Mouse (Mus musculus) kidney, postnatal 10 days (tissue): ENCODE measurements around the gene Cuta.
A peak's percentile ranks its signal among the peaks of the same experiment; 100 is the strongest.
"Not testable (repeated sequence)": the region's sequence is repeated elsewhere in the genome, so short reads cannot be mapped to it uniquely, and the experiment has no call there.

Experiments used
- DNase-seq: peaks from one replicate; pipeline ENCODE4 v3.0.0; 2021; ENCODE audit warnings: mixed read lengths

The Cuta gene

GRCm38 (mm10) chr17:26933885-26934827 is 5.2 kb downstream of the Cuta start:
- DNase-seq: no peak

- no peak for DNase-seq
These were observed 6.0 kb downstream of the Cuta start for GRCm38 (mm10) chr17:26933419-26933818.

DNA sequence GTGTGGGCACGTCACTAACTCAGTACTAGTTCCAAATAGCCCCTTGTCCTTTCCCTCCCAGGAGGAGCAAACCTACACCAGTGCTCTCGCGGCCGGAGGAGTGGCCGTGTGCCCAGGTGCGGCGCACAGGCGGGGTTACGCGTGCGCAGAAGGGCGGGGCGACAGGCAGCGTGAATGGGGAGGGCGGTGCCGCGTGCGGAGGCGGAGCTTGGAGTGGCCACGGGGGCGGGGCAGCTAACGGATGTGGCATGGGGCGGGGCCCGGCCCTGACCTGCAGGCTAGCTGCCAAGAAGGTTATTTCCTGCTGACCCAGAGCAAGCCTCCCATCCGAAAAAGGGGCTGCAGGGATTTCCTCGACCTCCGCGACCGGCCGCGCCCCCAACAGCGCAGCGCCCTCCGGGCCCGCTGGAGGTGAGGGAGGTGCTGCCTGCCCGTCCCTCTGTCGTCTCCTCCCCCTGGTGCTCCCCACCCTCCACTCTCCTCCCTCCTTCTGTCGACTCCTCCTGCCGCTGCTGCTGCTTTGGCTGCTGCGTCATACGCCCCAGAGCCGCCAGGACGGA is 6.5 kb downstream of the Cuta start, which contains the start of gene Phf1:
TSS of gene Phf1 (plus strand) at position 214 of the 560 bp plus-strand sequence.
- DNase-seq: peak; percentile 99

DNA sequence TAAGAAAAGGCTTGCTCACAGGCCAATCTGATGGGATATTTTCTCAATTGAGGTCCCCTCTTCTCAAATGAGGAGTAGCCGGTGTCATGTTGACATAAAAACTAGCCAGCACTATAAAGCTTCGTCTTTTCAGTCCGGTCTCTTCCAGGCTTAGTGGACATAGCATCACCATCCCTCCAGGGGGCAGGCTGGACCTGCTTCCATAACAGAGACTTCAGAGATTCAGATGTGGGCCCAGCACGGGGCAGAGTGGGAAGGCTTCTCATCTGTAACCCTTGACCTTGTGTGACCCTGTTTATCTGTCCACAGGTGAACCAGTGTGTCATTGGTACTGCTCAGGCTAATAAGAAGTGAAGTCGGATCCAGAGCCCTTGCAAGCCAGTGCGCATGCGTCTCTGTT is 7.6 kb downstream of the Cuta start:
- peak; percentile 76 for DNase-seq

- not testable (repeated sequence) for DNase-seq
These were observed 14.0 kb downstream of the Cuta start for GRCm38 (mm10) chr17:26925414-26925813.

DNA sequence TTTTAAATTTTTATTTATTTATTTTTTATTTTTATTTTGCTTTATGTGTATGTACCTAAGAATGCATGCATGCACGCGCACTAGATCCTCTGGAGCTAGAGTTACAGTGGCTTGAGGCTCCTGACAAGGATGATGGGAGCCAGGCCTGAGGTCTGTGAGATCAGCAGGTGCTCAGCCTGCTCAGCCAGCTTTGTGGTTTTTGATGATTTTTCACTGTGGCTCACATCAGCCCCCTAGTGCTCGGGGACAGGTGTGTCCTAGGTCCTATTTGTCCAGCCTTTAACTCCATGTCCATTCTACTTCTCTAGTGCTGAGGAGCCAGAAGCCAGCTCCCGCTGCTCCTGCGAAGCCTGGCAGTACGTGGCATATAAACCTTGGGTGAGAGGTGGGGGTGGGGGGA is 17.0 kb downstream of the Cuta start:
- not testable (repeated sequence) for DNase-seq

DNA sequence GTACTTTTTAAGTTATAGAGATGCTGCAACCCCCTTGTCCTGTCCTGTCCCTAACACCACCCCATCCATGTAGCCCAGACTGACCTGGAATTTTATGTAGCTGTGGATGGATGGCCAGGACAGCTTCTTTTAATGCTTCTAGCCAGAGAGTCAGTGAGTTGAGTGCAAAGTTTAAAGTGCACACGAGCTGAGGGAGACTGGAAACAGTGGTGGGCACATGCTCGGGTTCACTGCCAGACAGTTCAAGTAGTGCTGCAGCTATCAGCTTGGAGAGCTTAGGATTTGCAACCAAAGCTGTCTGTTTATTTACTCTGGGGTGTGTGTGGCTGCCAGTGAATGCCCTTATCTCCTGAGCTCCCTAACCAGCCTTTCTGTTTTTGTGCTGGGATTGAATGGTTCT is 19.9 kb downstream of the Cuta start:
- not testable (repeated sequence) for DNase-seq

DNA sequence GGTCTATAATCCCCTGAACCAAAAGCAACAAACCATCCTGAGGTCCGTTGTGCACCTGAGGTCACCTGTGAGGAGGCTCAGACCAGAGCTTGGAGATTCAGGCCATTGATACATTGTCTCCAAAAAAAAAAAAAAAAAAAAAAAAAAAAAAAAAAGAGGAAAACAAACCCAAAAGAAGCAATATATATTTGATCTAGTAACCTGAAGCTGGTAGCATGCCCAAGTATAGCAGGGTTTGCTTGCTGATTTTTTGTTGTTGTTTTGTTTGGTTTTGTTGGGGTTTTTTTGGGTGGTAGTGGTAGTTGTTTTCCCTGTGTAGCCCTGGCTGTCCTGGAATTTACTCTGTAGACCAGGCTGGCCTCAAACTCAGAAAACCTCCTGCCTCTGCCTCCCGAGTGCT is 21.0 kb downstream of the Cuta start:
- no peak for DNase-seq

GRCm38 (mm10) chr17:26917560-26917959 is 21.8 kb downstream of the Cuta start:
- DNase-seq: not testable (repeated sequence)

DNA sequence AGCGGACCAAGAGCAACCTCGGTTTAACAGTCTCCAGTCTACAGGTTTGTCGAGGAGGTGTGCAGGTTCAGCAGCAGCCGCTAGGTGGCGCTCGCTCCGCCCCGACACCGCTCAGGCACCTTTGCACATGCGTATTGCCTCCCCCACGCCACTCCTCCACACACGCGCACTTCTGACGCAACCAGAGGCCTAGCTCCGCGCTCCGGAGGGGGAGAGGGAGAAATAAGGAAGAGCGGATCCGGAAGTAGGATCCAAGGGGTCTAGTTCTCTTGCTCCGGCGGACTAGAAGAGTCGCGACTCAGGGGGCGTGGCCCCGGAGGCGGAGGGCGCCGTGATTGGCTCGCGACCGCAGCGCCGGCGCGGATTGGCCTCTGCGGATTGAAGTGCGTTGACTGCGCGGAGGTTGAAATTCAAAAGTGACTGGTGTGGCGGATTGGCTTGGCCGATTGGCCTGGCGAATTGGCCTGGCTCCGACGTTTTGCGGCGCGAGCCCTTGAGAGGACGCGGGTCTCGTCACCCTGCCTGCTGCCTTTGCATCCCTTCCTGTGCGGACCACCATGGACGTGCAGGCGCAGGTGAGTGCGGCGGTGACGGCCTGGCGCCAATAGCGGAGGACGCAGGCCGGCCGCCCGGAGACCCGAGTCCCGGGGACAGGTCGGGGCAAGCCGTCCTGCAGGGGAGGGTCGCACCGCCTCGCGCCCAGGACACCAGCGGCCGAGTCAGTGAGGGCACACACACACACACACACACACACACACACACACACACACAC is 22.5 kb downstream of the Cuta start, which contains the start of gene Kifc5b:
TSS of gene Kifc5b (plus strand) at position 381 of the 772 bp plus-strand sequence.
- DNase-seq: peak; percentile 100

GRCm38 (mm10) chr17:26915248-26915647 is 24.1 kb downstream of the Cuta start:
- DNase-seq: no peak

GRCm38 (mm10) chr17:26907506-26907905 is 31.9 kb downstream of the Cuta start:
- not testable (repeated sequence) for DNase-seq

DNA sequence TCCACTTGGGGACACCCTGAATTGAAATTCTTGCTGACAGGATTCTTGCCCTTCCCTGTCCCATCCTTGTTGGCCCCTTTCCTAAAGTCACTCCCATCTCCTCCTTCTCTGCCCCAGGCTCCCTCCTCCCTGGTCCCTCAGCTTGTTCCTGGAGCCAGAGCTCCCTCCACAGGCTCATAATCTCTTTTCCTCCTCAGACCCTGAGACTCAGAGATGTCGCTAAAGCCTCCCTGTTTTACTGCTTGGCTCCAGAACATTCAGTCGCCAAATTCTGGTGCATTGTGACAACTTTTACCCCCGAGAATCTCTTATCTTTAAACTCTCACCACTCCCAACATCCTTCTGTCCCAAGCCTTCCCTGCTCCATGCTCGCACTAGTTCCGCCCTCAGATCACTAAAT is 35.0 kb downstream of the Cuta start:
- DNase-seq: no peak

DNA sequence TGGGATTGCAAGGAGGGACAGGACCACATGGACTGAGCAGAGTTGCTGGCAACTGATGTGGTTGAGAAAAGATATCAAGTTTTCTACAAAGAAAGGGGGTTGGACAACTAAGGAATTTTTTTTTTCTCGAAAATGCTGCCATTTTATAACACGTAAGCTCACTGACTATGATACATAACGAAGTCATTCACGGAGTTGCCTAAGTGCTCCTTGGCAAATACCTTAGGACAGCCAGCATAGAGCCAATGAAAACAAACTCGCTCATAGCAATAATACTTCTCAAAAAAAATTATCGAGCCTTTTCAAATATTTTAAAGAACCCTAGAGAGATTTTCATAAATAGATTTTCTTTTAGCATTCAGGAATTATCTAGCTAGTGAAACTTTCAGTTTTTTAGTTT is 38.5 kb downstream of the Cuta start:
- no peak for DNase-seq

GRCm38 (mm10) chr17:26895578-26895977 is 43.8 kb downstream of the Cuta start:
- DNase-seq: peak; percentile 82

DNA sequence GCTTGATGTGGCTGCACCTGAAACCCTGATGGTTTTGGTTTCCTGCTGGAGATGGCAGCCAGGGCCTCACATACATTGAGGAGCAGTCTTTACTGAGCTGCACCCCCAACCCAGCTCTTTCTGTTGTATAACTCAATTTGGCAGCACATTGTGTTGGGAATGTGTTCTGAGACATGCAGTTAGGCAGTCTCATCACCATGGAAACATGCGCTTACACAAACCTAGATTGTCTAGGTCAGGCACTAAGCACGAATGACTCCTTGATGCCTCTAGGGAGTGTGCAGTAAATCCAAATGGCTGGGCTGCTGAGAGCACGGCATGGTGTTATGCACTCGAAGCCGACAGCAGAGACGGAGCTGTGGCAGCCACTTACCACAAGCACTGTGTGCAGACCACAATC is 45.0 kb downstream of the Cuta start:
- DNase-seq: no peak

DNA sequence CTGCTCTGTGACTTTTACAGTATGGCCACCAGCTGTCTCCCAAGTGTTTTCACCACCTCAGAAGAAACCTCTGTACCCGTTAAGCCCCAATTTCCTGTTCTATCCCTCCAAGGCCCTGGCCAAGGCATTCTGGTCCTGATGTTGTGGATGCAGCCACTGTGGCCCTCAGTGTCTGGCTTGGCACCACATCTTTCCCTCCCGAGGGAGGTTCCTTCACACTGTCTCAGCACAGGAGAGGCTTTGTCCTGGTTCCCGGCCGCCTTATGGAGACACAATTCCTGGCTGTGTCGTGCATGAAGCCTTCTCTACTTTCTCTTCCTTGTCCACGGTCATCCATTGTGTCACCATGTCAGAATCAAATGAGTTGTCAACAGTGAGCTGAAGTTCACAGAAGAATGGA is 45.9 kb downstream of the Cuta start:
- no peak for DNase-seq

GRCm38 (mm10) chr17:26892635-26893375 is 46.6 kb downstream of the Cuta start:
- peak; percentile 27 for DNase-seq

GRCm38 (mm10) chr17:26887926-26888325 is 51.4 kb downstream of the Cuta start:
- DNase-seq: peak; percentile 33

- peak; percentile 91 for DNase-seq
These were observed 53.2 kb downstream of the Cuta start for GRCm38 (mm10) chr17:26886047-26886749.

DNA sequence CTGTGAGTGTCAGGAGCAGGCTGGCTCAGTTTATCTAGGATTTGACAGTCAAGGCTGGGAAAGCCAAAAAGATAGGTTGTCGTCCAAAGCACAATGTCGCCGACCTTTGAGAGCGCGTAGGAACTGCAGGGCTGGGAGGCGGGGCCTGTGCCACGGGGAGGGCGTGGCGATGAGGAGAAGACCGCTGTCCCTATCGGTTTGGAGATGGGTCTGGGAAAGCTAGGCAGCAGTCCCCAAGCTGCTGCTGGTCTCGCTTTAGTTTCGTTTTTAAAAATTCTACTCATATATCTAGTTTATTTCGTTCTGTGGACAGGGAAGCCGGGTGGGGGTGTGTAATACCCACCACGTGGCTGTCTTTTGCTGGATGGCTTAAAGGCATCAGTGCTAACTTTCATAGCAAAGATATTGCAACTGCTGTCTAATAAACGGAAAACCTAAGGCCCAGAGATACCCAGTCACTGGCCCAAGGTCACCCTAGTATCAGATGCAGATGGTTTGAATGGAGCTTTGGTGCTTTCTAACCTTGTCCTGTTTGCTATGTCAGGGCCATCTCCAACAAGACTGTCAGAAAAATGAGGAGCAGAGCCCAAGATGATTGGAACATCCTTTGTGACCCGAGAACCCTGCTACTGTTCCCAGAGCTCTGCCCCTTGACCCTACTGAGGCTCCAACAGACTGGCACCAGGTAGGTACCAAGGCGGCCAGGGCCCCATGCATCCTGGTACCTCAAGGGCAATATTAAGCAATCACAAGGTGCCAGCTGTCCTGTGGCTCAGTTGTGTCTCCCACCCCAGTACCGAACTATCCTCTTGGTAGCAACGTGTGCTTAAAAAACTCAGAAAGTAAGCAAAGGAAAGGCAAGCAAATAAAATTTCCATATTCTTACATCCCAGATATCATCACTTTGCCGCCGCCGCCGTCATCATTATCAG is 54.1 kb downstream of the Cuta start:
- peak; percentile 92 for DNase-seq
